Mouse (Mus musculus) midbrain, postnatal 0 days (tissue): Measurements from ENCODE around the gene Tmem190. TPM values are rescaled to one million over a fixed set of nuclear protein-coding genes. Genes with fewer than 3 reads are reported as not detected.

Source experiments
- ATAC-seq: fragments of 200-750 bp; cut with Nextera tagmentation; 2 replicates; pipeline ENCODE4 v1.8.0; 2017; ENCODE audit warnings: moderate number of reproducible peaks, mild to moderate bottlenecking, moderate TSS enrichment, moderate library complexity; ENCODE audit not compliant: low FRiP score
- DNase-seq: peaks from one replicate; pipeline ENCODE4 v3.0.0-alpha.2; 2015; ENCODE audit warnings: low spot score
- H3K27ac ChIP-seq: fragments of 300-500 bp; sonication (generic); 2 replicates; pipeline ENCODE4 v1.5.1; 2014; ENCODE audit warnings: low read depth, mild to moderate bottlenecking, low read length, mixed read lengths
- H3K27me3 ChIP-seq: fragments of 300-500 bp; sonication (generic); 2 replicates; pipeline ENCODE4 v1.6.1; 2014; ENCODE audit warnings: low read length, control low read depth, mixed read lengths; ENCODE audit not compliant: insufficient read depth
- H3K36me3 ChIP-seq: fragments of 300-500 bp; sonication (generic); 2 replicates; pipeline ENCODE4 v1.6.1; 2014; ENCODE audit warnings: low read length, control low read depth, mixed read lengths; ENCODE audit not compliant: insufficient read depth
- H3K4me1 ChIP-seq: fragments of 300-500 bp; sonication (generic); 2 replicates; pipeline ENCODE4 v1.6.1; 2014; ENCODE audit warnings: mild to moderate bottlenecking, control low read depth, antibody characterized with exemption, low read length, mixed read lengths; ENCODE audit not compliant: insufficient read depth
- H3K4me2 ChIP-seq: fragments of 300-500 bp; sonication (generic); 2 replicates; pipeline ENCODE4 v1.6.1; 2014; ENCODE audit warnings: low read depth, mild to moderate bottlenecking, low read length, mixed read lengths; ENCODE audit not compliant: poor library complexity, severe bottlenecking
- H3K4me3 ChIP-seq: fragments of 300-500 bp; sonication (generic); 2 replicates; pipeline ENCODE4 v1.5.1; 2014; ENCODE audit warnings: low read depth, mild to moderate bottlenecking, low read length, moderate library complexity
- H3K9ac ChIP-seq: fragments of 300-500 bp; sonication (generic); replicated peaks from 2 replicates; pipeline ENCODE4 v1.6.1; 2014; ENCODE audit warnings: mild to moderate bottlenecking, low read length, moderate library complexity, mixed read lengths; ENCODE audit not compliant: poor library complexity, severe bottlenecking
- H3K9me3 ChIP-seq: fragments of 300-500 bp; sonication (generic); 2 replicates; pipeline ENCODE4 v1.6.1; 2016; ENCODE audit warnings: low read length, control low read depth
- CTCF ChIP-seq: IDR thresholded peaks from 2 replicates; pipeline ENCODE4 v1.5.1; 2016; ENCODE audit warnings: antibody characterized with exemption, mild to moderate bottlenecking
- WGBS: fragments of 180-500 bp; shearing (Covaris S2); extraction: QIAGEN DNeasy Blood & Tissue Kit; methylation state at CpG from one replicate; pipeline ENCODE4 v1.1.7; 2014; 5-methylcytosine and 5-hydroxymethylcytosine counted together
- polyA plus RNA-seq: library from polyadenylated mRNA; unstranded; fragments of >200 nt; fragmentation: Nextera tagmentation; extraction: Ambion mirVana; gene quantifications from 2 replicates; pipeline ENCODE4 v1.2.1, GENCODE M21; 2015
- total RNA-seq: library from RNA; depleted of rRNA; stranded (reverse); fragments of >200 nt; gene quantifications from 2 replicates; pipeline ENCODE4 v1.2.3, GENCODE M21; 2014

Tmem190 gene
- total and polyA plus RNA-seq, 2 experiments from 2014 or later = 0.39 TPM; not detected in 1

DNA sequence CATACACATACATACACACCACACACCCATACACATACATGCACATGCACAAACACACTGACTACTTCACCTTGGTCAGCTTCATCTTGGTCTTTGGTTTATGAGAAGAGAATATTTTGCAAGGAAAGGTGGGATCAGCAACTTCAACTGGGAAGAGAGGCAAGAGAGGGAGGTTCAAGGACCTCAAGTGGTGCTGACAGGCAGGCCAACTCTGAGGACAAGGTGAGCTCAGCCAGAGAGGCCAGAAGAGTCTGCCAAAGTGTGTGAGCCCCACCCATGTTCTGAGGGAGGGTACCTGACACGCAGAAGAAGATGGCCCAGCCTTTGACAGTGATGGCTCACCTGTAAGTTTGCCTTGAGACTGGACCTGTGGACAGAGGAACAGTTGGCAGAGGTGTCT lies 23.1 kb upstream of the Tmem190 start:
- WGBS = 60% methylated on average over 1 of the region's 1 CpGs

DNA sequence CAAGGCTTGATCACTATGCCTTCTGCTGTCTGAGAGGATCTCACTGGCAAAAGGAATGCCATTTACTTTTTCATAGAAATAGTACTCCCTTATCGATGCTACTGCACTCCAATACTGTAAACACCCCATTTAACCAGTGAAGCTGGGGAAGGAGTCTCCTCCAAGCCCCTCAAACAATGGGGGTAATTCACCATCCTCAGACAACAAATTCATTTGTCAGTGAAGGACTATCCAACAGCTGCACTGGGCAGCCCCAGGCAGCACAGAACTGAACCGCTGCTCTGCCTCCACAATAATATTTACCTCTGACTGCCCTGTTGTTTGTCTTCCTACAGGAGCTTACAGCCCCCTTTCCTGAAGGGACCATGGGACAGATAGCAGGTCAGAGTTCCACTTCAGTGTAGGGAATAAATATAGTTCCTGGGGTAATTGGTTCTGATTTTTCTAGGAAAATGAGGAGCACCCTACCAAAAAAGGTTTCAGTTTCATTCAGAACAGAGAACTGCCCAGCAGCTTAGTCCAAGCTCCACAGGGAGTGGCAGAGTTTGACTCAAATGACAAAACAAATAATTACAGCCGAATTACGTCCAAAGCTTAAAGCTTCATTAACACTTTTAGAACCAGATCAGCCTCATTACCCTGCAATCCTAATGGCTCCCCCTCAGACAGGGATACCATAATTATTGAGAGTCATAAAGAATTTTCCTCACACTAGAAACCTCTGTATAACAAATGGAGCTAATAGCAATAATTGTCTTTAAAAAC lies 17.6 kb upstream of the Tmem190 start:
- TF ChIP-seq CTCF = no peak
- Histone ChIP-seq H3K9me3 (no peaks in the 10 kb centered on the region), H3K9ac (no peak overlapping the region), H3K36me3 (no peaks in the 10 kb centered on the region), H3K27ac (no peak overlapping the region), H3K4me3 (no peak overlapping the region), H3K4me2 (no peak overlapping the region), H3K4me1 (no peaks in the 10 kb centered on the region), H3K27me3 (no peaks in the 10 kb centered on the region)
- DNase-seq (no peak), ATAC-seq (no peak)
- 21% methylated on average over 4 of the region's 4 CpGs for WGBS

More for the DNA sequence above, 23.1 kb upstream of the Tmem190 start:
- Histone ChIP-seq H3K4me3 (no peak overlapping the region), H3K36me3 (no peaks in the 10 kb centered on the region), H3K9me3 (no peaks in the 10 kb centered on the region), H3K4me2 (no peak overlapping the region), H3K4me1 (no peaks in the 10 kb centered on the region), H3K9ac (no peak overlapping the region), H3K27ac (no peak overlapping the region), H3K27me3 (no peaks in the 10 kb centered on the region)
- ATAC-seq (no peak), DNase-seq (no peak)
- no peak for TF ChIP-seq CTCF

- DNase-seq (no peak), ATAC-seq (no peak)
- Histone ChIP-seq H3K27ac (no peak within 1 kb of the TSS), H3K9me3 (no peaks in the 10 kb centered on the region), H3K27me3 (peaks cover 9% of the 10 kb centered on the region; the same call in 1 of the 2 replicates), H3K36me3 (no peaks in the 10 kb centered on the region), H3K9ac (no peak within 1 kb of the TSS), H3K4me3 (no peak within 1 kb of the TSS), H3K4me1 (no peaks in the 10 kb centered on the region), H3K4me2 (no peak within 1 kb of the TSS)
- no peak for TF ChIP-seq CTCF
- whole genome bisulfite sequencing = 73% methylated on average over 4 of the region's 5 CpGs
Measured at GRCm38 (mm10) chr7:4771202-4771601, 11.5 kb upstream of the Tmem190 start, which contains the start of gene Fam71e2. Fam71e2 (minus strand) TSS chr7:4771302.

- Histone ChIP-seq H3K9me3 (no peaks in the 10 kb centered on the region), H3K4me1 (no peaks in the 10 kb centered on the region), H3K27ac (no peak overlapping the region), H3K9ac (no peak overlapping the region), H3K36me3 (no peaks in the 10 kb centered on the region), H3K4me3 (no peak overlapping the region), H3K27me3 (peaks cover 40% of the 10 kb centered on the region), H3K4me2 (no peak overlapping the region)
- 55% methylated on average over 10 of the region's 10 CpGs for WGBS
- TF ChIP-seq CTCF = no peak
- DNase-seq (no peak), ATAC-seq (no peak)
Measured at GRCm38 (mm10) chr7:4776131-4776530, 6.6 kb upstream of the Tmem190 start.

DNA sequence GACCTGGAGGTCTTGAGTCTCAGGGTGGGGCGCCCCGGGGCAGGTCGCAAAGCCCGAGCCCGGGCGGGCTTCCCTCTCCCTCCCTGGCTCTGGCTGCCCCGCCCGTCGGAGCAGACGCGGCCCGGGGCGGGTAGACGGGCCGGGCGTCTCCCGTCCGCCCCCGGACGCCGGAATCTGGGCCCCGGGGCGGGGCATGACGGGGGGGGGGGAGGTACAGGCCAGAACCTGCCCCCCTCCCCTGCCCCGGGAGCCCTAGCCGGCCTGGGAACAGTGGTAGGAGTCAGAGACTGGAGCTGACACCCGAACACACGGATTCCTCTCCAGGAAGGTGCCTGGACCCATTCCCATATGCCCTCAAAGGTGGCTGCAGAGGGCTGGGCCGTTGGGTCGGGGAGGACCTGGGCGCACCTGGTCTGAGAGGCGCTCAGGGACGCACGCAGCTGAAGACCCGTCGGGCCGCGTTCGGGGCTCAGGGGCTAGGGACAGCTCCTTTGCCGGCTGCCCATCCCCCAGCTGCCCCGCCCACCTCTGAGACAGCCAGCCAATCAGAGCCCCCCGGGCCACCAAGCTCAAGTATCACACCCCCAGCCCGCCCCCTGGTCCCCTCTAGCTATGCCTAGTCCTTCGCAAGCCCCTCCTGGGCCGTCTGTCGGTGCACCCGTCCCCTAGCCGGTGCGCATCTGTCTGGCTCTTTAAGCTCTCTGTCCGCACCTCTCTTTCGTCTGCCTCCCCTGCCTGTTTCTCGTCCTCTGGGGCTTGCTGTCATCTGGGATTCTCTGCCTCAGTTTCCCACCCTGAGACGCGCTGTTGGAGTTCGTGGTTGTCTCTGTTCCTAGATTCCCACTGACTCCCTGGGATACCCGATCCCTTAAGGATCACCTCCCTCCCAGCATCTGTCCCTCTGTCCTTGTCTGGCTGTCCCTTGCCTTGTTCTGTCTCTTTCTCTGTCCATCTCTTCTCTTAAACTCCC lies 5.6 kb upstream of the Tmem190 start:
- H3K27me3 ChIP-seq = peaks cover 40% of the 10 kb centered on the region
- H3K9ac ChIP-seq = peak overlapping the region; percentile 42
- peak overlapping the region; percentile 37 for H3K4me3 ChIP-seq
- no peaks in the 10 kb centered on the region for H3K4me1 ChIP-seq
- H3K27ac ChIP-seq = no peak overlapping the region
- H3K9me3 ChIP-seq = no peaks in the 10 kb centered on the region
- ATAC-seq (peak; percentile 60; the same call in 1 of the 2 replicates), DNase-seq (peak; percentile 35)
- under 1% methylated on average over 38 of the region's 56 CpGs for WGBS
- no peak for TF ChIP-seq CTCF
- peak overlapping the region; percentile 48 for H3K4me2 ChIP-seq
- H3K36me3 ChIP-seq = no peaks in the 10 kb centered on the region
